In genomic region chr2:124927882-124928758, GRCm38 (mm10) we compare ENCODE assay signal across 9 mouse cellular contexts.
DNase-seq lines count a peak whose midpoint lies in the region; ATAC-seq and TF ChIP-seq lines count a peak whose summit lies in the region.
"Had no signal": no experiment of that assay in that cellular context is flagged by ENCODE, and none has a peak within 500 bp of the region (broad histone marks: within the 10 kb centered on the region; RNA-seq: fewer than 3 reads in every experiment).

No protein-coding gene starts in this region.

- H3K4me3 ChIP-seq in forebrain, embryonic 13.5 days = no peak overlapping the region
- no peak overlapping the region for H3K4me3 ChIP-seq in hindbrain, embryonic 11.5 days (ENCODE audit: low read depth, low read length)
- no peak overlapping the region for H3K4me3 ChIP-seq in small intestine, adult 2 months (ENCODE audit: low read depth, low read length)

- no peaks in the 10 kb centered on the region for H3K27me3 ChIP-seq in forebrain, embryonic 13.5 days
- no peaks in the 10 kb centered on the region for H3K27me3 ChIP-seq in hindbrain, embryonic 11.5 days (ENCODE audit: control insufficient read depth, insufficient read depth, low read length)
- H3K27me3 ChIP-seq in small intestine, adult 2 months (ENCODE audit: control insufficient read depth, insufficient read depth, low read length) = no peaks in the 10 kb centered on the region
- H3K27me3 ChIP-seq: CH12.LX had no signal

- peaks cover 14% of the 10 kb centered on the region; the same call in 1 of the 2 replicates for H3K4me1 ChIP-seq in forebrain, embryonic 13.5 days
- H3K4me1 ChIP-seq in hindbrain, embryonic 11.5 days (replicated peaks; ENCODE audit: control insufficient read depth, insufficient read depth, low read length) = no peaks in the 10 kb centered on the region; the same call in 1 of the 2 replicates
- no peaks in the 10 kb centered on the region for H3K4me1 ChIP-seq in small intestine, adult 2 months (ENCODE audit: control insufficient read depth, insufficient read depth, insufficient read length, low read length)

- DNase-seq in gastrocnemius, adult 18-20 months (ENCODE audit: low spot score) = peak; percentile 51
- no peak for DNase-seq in gastrocnemius, postnatal 25 days
- DNase-seq in brain, embryonic 18.5 days (ENCODE audit: low read depth, low spot score) = peak; percentile 47
- DNase-seq in hindbrain, embryonic 11.5 days (ENCODE audit: low spot score) = peak; percentile 52
- peak; percentile 63 to 82 for DNase-seq in layer of hippocampus, postnatal 14 days (ENCODE audit: low spot score in 2 of 2)

- no peak overlapping the region for H3K4me2 ChIP-seq in forebrain, embryonic 13.5 days
- H3K4me2 ChIP-seq in hindbrain, embryonic 11.5 days (replicated peaks; ENCODE audit: low read depth, low read length) = no peak overlapping the region

- peak; percentile 93 for ATAC-seq in forebrain, embryonic 13.5 days
- peak; percentile 73; the same call in 1 of the 2 replicates for ATAC-seq in hindbrain, embryonic 11.5 days (ENCODE audit: low FRiP score)
- ATAC-seq in megakaryocyte, adult 5-6 weeks (ENCODE audit: poor library complexity, severe bottlenecking) = 0 out of 2 replicates have a peak, but pooled peaks have one; percentile 49

- H3K36me3 ChIP-seq in forebrain, embryonic 13.5 days (ENCODE audit: poor library complexity, severe bottlenecking) = no peaks in the 10 kb centered on the region
- H3K36me3 ChIP-seq in hindbrain, embryonic 11.5 days (ENCODE audit: control insufficient read depth, insufficient read depth, low read length) = no peaks in the 10 kb centered on the region
- no peaks in the 10 kb centered on the region for H3K36me3 ChIP-seq in small intestine, adult 2 months (ENCODE audit: control insufficient read depth, insufficient read depth, low read length)

- H3K27ac ChIP-seq in forebrain, embryonic 13.5 days = no peak overlapping the region
- no peak overlapping the region for H3K27ac ChIP-seq in hindbrain, embryonic 11.5 days (ENCODE audit: low read depth, low read length)
- no peak overlapping the region for H3K27ac ChIP-seq in small intestine, adult 2 months (ENCODE audit: insufficient read depth, low read depth, low read length)

- TF ChIP-seq CTCF in small intestine, adult 2 months (IDR thresholded peaks at IDR 0.05; ENCODE audit: extremely low read depth, insufficient read length, insufficient replicate concordance, low read depth, low read length) = peak; percentile 31; the same call in 1 of the 2 replicates

- TF ChIP-seq POLR2A in small intestine, adult 2 months (IDR thresholded peaks at IDR 0.05; ENCODE audit: low read depth, low read length) = no peak

- no peaks in the 10 kb centered on the region for H3K9me3 ChIP-seq in forebrain, embryonic 13.5 days (replicated peaks)
- no peaks in the 10 kb centered on the region for H3K9me3 ChIP-seq in hindbrain, embryonic 11.5 days (ENCODE audit: control insufficient read depth, low read length)

- no peak overlapping the region for H3K9ac ChIP-seq in forebrain, embryonic 13.5 days
- H3K9ac ChIP-seq in hindbrain, embryonic 11.5 days (ENCODE audit: low read depth, low read length) = no peak overlapping the region

- 93% methylated on average over 10 of the region's 10 CpGs for WGBS in forebrain, embryonic 13.5 days
- 87% methylated on average over 10 of the region's 10 CpGs for WGBS in hindbrain, embryonic 11.5 days
- WGBS in small intestine, adult 2 months = 85% methylated on average over 10 of the region's 10 CpGs
